Mouse (Mus musculus) erythroblast, embryonic 14.5 days (primary cell): ENCODE measurements around the gene Mmrn2. TPM values are rescaled to one million over a fixed set of nuclear protein-coding genes. Genes with fewer than 3 reads are reported as not detected.
"Not testable (repeated sequence)": the region's sequence is repeated elsewhere in the genome, so short reads cannot be mapped to it uniquely, and the experiment has no call there.

Experiments
- H3K27me3 ChIP-seq: 2 replicates; pipeline ENCODE4 v1.6.1; 2012; ENCODE audit warnings: inconsistent platforms; ENCODE audit not compliant: control insufficient read depth
- H3K36me3 ChIP-seq: 2 replicates; pipeline ENCODE4 v1.6.1; 2012; ENCODE audit warnings: mild to moderate bottlenecking, inconsistent platforms; ENCODE audit not compliant: control insufficient read depth
- H3K4me1 ChIP-seq: 2 replicates; pipeline ENCODE4 v1.6.1; 2012; ENCODE audit warnings: inconsistent platforms; ENCODE audit not compliant: control insufficient read depth
- H3K4me3 ChIP-seq: replicated peaks from 2 replicates; pipeline ENCODE3; 2012; ENCODE audit warnings: moderate library complexity, mild to moderate bottlenecking, inconsistent platforms
- H3K9me3 ChIP-seq: 2 replicates; pipeline ENCODE4 v1.6.1; 2012; ENCODE audit warnings: low read length, inconsistent platforms, mixed read lengths; ENCODE audit not compliant: control insufficient read depth
- GATA1 ChIP-seq: IDR thresholded peaks from 2 replicates; pipeline ENCODE4 v1.6.1; 2012; ENCODE audit warnings: low read length, inconsistent platforms, mixed read lengths
- TAL1 ChIP-seq: IDR thresholded peaks from 3 replicates; pipeline ENCODE4 v1.6.1; 2012; ENCODE audit warnings: low read length, inconsistent platforms, mixed read lengths
- polyA plus RNA-seq: library from polyadenylated mRNA; stranded (reverse); fragments of >175 nt; gene quantifications from 2 replicates; pipeline ENCODE4 v1.2.3, GENCODE M21; 2012

The Mmrn2 gene
- polyA plus RNA-seq, 1 experiment: not detected

- TF ChIP-seq TAL1: no peak
- TF ChIP-seq GATA1: no peak
- H3K36me3 ChIP-seq: no peaks in the 10 kb centered on the region
- H3K9me3 ChIP-seq: no peaks in the 10 kb centered on the region
- no peaks in the 10 kb centered on the region for H3K27me3 ChIP-seq
- H3K4me1 ChIP-seq: peaks cover 6% of the 10 kb centered on the region
- no peak overlapping the region for H3K4me3 ChIP-seq
Measured at GRCm38 (mm10) chr14:34357671-34358455, 17.4 kb upstream of the Mmrn2 start.

- Histone ChIP-seq H3K4me1 (peaks cover 10% of the 10 kb centered on the region), H3K9me3 (no peaks in the 10 kb centered on the region)
- TF ChIP-seq TAL1 (no peak), GATA1 (no peak)
Measured at GRCm38 (mm10) chr14:34359676-34360244, 15.5 kb upstream of the Mmrn2 start.

GRCm38 (mm10) chr14:34360251-34360650 lies 15.0 kb upstream of the Mmrn2 start:
- no peak for TF ChIP-seq GATA1
- TF ChIP-seq TAL1: no peak
- H3K4me1 ChIP-seq: peaks cover 9% of the 10 kb centered on the region
- no peaks in the 10 kb centered on the region for H3K9me3 ChIP-seq
- H3K27me3 ChIP-seq: peaks cover 5% of the 10 kb centered on the region; the same call in 1 of the 2 replicates
- H3K4me3 ChIP-seq: no peak overlapping the region
- no peaks in the 10 kb centered on the region for H3K36me3 ChIP-seq

More at GRCm38 (mm10) chr14:34359676-34360244, 15.5 kb upstream of the Mmrn2 start:
- no peak overlapping the region for H3K4me3 ChIP-seq
- H3K36me3 ChIP-seq: no peaks in the 10 kb centered on the region
- peaks cover 5% of the 10 kb centered on the region; the same call in 1 of the 2 replicates for H3K27me3 ChIP-seq

DNA sequence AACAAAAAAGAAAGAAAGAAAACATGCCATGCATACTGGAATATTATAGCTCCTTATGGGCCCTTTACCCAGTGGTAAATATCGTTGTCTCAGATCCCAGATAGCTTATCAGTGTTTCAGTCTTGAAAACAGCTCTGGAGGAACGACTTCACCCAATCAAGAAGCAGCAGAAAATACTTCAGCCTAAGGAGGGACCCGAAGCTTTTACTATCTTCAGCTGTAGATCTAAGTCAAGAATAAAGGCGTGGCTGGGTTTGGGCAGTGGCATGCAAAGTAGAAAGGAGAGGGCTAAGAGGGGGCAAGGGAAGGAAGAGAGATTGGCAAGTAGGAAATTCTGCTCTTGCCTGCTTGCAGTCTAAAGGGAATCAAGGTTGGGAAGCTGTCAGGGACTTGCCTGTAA lies 13.1 kb upstream of the Mmrn2 start:
- Histone ChIP-seq H3K4me3 (no peak overlapping the region), H3K4me1 (peaks cover 8% of the 10 kb centered on the region), H3K9me3 (0 out of 2 replicates have a peak, but pooled peaks cover 2% of the 10 kb centered on the region), H3K27me3 (peaks cover 5% of the 10 kb centered on the region; the same call in 1 of the 2 replicates), H3K36me3 (no peaks in the 10 kb centered on the region)
- no peak for TF ChIP-seq GATA1
- TF ChIP-seq TAL1: no peak

DNA sequence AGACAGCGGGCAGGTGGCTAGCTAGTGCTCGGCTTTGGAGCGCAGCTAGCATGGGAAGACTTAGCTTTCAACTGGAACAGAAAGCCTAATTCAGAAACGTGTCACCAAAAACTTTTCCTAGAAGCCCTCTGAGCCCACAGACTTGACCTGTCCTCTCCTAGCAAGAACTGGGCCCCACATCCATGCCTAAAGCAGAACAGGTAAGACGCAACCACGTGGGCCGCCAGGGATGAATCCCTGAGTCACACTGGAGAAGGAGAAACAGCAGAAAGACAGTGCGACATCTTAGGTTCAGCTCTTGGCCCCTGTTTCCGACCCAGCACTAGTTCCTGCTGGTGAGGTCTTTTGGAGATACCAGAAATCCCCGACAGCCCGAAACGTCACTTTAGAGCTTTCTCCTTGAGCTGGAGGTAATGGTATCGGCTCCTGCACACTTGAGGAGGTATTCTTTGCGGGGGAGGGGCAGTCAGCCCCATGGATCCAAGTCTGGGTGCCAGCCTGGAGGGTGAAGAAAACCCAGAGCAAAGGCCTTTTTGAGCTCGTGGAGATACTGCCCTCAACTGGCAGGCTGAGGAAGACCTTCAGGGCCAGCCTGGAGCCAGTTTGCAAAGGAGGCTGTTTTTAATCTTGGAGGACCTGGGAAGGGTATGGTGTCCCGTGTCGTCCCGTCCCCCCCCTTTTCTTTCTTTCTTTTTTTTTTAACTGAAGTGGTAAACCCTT lies 12.4 kb upstream of the Mmrn2 start:
- TF ChIP-seq GATA1 (no peak), TAL1 (no peak)
- no peak overlapping the region for H3K4me3 ChIP-seq
- peaks cover 5% of the 10 kb centered on the region; the same call in 1 of the 2 replicates for H3K27me3 ChIP-seq
- H3K9me3 ChIP-seq: 0 out of 2 replicates have a peak, but pooled peaks cover 2% of the 10 kb centered on the region
- no peaks in the 10 kb centered on the region for H3K36me3 ChIP-seq
- peaks cover 8% of the 10 kb centered on the region for H3K4me1 ChIP-seq

DNA sequence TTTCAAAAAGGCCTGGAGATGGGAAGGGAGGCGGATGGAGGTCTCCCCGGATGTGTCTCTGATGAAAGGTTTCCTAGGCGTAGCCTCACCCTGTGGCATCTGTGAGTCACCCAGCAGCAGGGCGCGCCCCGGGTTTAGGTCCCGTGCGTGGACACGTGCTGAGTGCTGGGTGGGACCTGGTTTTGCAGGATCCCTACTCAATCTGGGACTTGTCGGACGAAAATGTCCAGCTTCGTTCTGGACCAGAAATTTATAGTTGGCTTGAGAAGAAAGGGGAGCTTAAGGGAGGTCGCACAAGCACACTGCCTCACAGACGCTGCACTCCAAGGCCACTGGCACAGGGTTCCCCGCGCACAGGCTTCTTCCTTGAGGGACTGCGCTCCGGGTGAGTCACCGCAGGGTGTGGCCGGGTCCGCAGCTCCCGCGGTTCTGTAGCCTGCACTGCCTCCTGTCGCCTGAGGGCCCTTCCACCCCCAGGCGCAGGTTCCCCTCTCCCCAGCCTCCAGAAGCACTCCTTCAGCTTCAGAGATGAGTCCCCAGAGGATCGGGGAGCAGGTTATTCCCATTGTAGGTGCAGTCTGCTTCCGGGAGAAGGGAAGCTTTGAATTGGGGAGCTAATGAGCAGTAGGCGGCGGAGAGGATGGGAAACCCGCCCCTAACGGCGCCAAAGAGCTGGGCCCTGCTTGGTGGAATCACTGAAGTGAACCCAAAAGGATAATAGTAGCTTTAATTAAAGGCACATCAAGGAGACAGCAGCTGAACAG lies 11.6 kb upstream of the Mmrn2 start:
- TF ChIP-seq TAL1: no peak
- TF ChIP-seq GATA1: no peak
- H3K4me3 ChIP-seq: peak overlapping the region; percentile 36
- 0 out of 2 replicates have a peak, but pooled peaks cover 2% of the 10 kb centered on the region for H3K9me3 ChIP-seq
- H3K36me3 ChIP-seq: no peaks in the 10 kb centered on the region
- peaks cover 5% of the 10 kb centered on the region; the same call in 1 of the 2 replicates for H3K27me3 ChIP-seq
- peaks cover 8% of the 10 kb centered on the region for H3K4me1 ChIP-seq

- H3K4me3 ChIP-seq, H3K4me1 ChIP-seq, H3K27me3 ChIP-seq, H3K9me3 ChIP-seq, H3K36me3 ChIP-seq: not testable (repeated sequence)
Measured at GRCm38 (mm10) chr14:34364254-34365146, 10.8 kb upstream of the Mmrn2 start.

DNA sequence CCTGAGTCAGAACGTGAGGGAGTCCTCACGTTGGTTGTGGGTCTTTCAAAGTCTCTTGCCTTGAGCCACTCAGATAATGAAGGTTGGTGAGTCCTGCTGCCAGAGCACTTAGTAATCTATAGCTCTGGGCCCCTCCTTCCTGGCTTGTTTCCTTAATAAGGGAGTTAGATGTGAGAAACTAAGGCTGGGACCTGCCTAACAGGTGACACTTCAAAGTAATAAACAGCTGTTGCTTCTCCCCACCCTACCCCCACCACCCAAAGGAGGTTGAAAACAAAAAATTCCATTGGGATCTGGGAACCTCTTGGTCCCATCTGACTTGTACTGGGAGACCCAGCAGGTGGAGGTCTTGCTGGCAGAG lies 10.1 kb upstream of the Mmrn2 start:
- no peaks in the 10 kb centered on the region for H3K36me3 ChIP-seq
- H3K4me1 ChIP-seq: peaks cover 8% of the 10 kb centered on the region
- H3K9me3 ChIP-seq: 0 out of 2 replicates have a peak, but pooled peaks cover 2% of the 10 kb centered on the region
- peaks cover 5% of the 10 kb centered on the region; the same call in 1 of the 2 replicates for H3K27me3 ChIP-seq
- TF ChIP-seq GATA1 (no peak), TAL1 (no peak)
- no peak overlapping the region for H3K4me3 ChIP-seq
